Comparison of ENCODE assay signal across 16 mouse cellular contexts in genomic region chr4:106018936-106019335, GRCm38 (mm10).
"Had no signal": no experiment of that assay in that cellular context is flagged by ENCODE, and none has a peak within 500 bp of the region (broad histone marks: within the 10 kb centered on the region; RNA-seq: fewer than 3 reads in every experiment).

No protein-coding gene starts in this region.

- H3K4me2 ChIP-seq: limb, embryonic 12.5 days; limb, embryonic 15.5 days; liver, embryonic 11.5 days; lung, embryonic 14.5 days; midbrain, embryonic 12.5 days; midbrain, embryonic 15.5 days; neural tube, embryonic 13.5 days had no signal

- H3K4me1 ChIP-seq: midbrain, embryonic 15.5 days; neural tube, embryonic 13.5 days had no signal

- ATAC-seq: intestine, postnatal 0 days; liver, postnatal 0 days; lung, postnatal 0 days; midbrain, embryonic 15.5 days had no signal

- H3K4me3 ChIP-seq: left cerebral cortex, adult 2 months; limb, embryonic 12.5 days; limb, embryonic 15.5 days; midbrain, embryonic 12.5 days; midbrain, embryonic 15.5 days; neural tube, embryonic 13.5 days had no signal

- H3K27ac ChIP-seq: left cerebral cortex, adult 2 months; limb, embryonic 12.5 days; limb, embryonic 15.5 days; liver, embryonic 14.5 days; macrophage; midbrain, embryonic 12.5 days; midbrain, embryonic 15.5 days; neural tube, embryonic 13.5 days had no signal

- H3K9me3 ChIP-seq: limb, embryonic 12.5 days; limb, embryonic 15.5 days; midbrain, embryonic 12.5 days; midbrain, embryonic 15.5 days; neural tube, embryonic 13.5 days had no signal

- DNase-seq: layer of hippocampus, postnatal 36 days; liver, postnatal 0 days; thymus, adult 18-20 months; thymus, postnatal 36 days had no signal

- H3K9ac ChIP-seq: limb, embryonic 12.5 days; limb, embryonic 15.5 days; liver, embryonic 14.5 days; liver, postnatal 0 days; lung, embryonic 14.5 days; midbrain, embryonic 12.5 days; midbrain, embryonic 15.5 days; neural tube, embryonic 13.5 days had no signal

- H3K27me3 ChIP-seq: limb, embryonic 12.5 days; limb, embryonic 15.5 days; midbrain, embryonic 12.5 days; midbrain, embryonic 15.5 days; neural tube, embryonic 13.5 days had no signal

- H3K36me3 ChIP-seq: limb, embryonic 12.5 days; limb, embryonic 15.5 days; midbrain, embryonic 12.5 days; midbrain, embryonic 15.5 days; neural tube, embryonic 13.5 days had no signal
